Comparison of ENCODE assay signal across 8 mouse cellular contexts in genomic region chr12:5136300-5136699, GRCm38 (mm10).
A peak's percentile ranks its signal among the peaks of the same experiment; 100 is the strongest.
DNase-seq lines count a peak whose midpoint lies in the region; ATAC-seq and TF ChIP-seq lines count a peak whose summit lies in the region.

No protein-coding gene starts in this region.

- H3K9ac ChIP-seq in forebrain, embryonic 16.5 days (replicated peaks; ENCODE audit: low read depth, low read length) = no peak overlapping the region
- no peak overlapping the region for H3K9ac ChIP-seq in kidney, embryonic 15.5 days
- no peak overlapping the region for H3K9ac ChIP-seq in lung, postnatal 0 days (replicated peaks; ENCODE audit: low read depth)

- H3K79me3 ChIP-seq in C2C12 (ENCODE audit: low read depth) = no peaks in the 10 kb centered on the region

- no peak for DNase-seq in G1E (ENCODE audit: low spot score)
- peak; percentile 62 to 64 for DNase-seq in cerebellum, adult 18-20 months
- DNase-seq in lung, postnatal 0 days (ENCODE audit: low spot score) = peak; percentile 64
- DNase-seq in right cerebral cortex, adult 18-20 months = peak; percentile 68
- no peak for DNase-seq in urinary bladder, postnatal 10 days (ENCODE audit: low spot score)

- H3K27me3 ChIP-seq in C2C12 (ENCODE audit: control insufficient read depth, insufficient read depth, insufficient read length) (peaks cover 23% of the 10 kb centered on the region), G1E (ENCODE audit: insufficient read depth, low read length) (no peaks in the 10 kb centered on the region)
- H3K27me3 ChIP-seq in forebrain, embryonic 16.5 days (replicated peaks; ENCODE audit: control insufficient read depth, insufficient read depth, low read length) = no peaks in the 10 kb centered on the region
- no peaks in the 10 kb centered on the region for H3K27me3 ChIP-seq in kidney, embryonic 15.5 days
- H3K27me3 ChIP-seq in lung, postnatal 0 days (replicated peaks; ENCODE audit: insufficient read depth, low read length) = no peaks in the 10 kb centered on the region

- TF ChIP-seq EP300 in lung, postnatal 0 days (IDR thresholded peaks at IDR 0.05) = no peak

- H3K4me3 ChIP-seq in C2C12 (ENCODE audit: insufficient read depth, poor library complexity, severe bottlenecking) = no peak overlapping the region
- no peak overlapping the region for H3K4me3 ChIP-seq in G1E (ENCODE audit: low read depth, low read length)
- no peak overlapping the region for H3K4me3 ChIP-seq in forebrain, embryonic 16.5 days (replicated peaks; ENCODE audit: low read length)
- no peak overlapping the region for H3K4me3 ChIP-seq in kidney, embryonic 15.5 days (replicated peaks)
- no peak overlapping the region for H3K4me3 ChIP-seq in lung, postnatal 0 days (ENCODE audit: low read depth, low read length)

- 21% methylated on average over 4 of the region's 4 CpGs for WGBS in forebrain, embryonic 16.5 days
- 29% methylated on average over 4 of the region's 4 CpGs for WGBS in kidney, embryonic 15.5 days
- 28% methylated on average over 4 of the region's 4 CpGs for WGBS in lung, postnatal 0 days

- no peak for ATAC-seq in G1E (ENCODE audit: extremely low read depth, insufficient number of reproducible peaks, low FRiP score, poor library complexity, severe bottlenecking)
- peak; percentile 73 for ATAC-seq in forebrain, embryonic 16.5 days
- ATAC-seq in kidney, embryonic 15.5 days (replicated peaks; ENCODE audit: low FRiP score) = peak; percentile 59; the same call in 1 of the 2 replicates
- peak; percentile 46; the same call in 1 of the 2 replicates for ATAC-seq in lung, postnatal 0 days

- no peak overlapping the region for H3K27ac ChIP-seq in forebrain, embryonic 16.5 days (ENCODE audit: low read length)
- no peak overlapping the region for H3K27ac ChIP-seq in kidney, embryonic 15.5 days
- no peak overlapping the region for H3K27ac ChIP-seq in lung, postnatal 0 days (ENCODE audit: low read length)

- H3K4me1 ChIP-seq in G1E (ENCODE audit: insufficient read depth, low read depth, low read length) = no peaks in the 10 kb centered on the region
- H3K4me1 ChIP-seq in forebrain, embryonic 16.5 days (replicated peaks; ENCODE audit: control insufficient read depth, insufficient read depth, low read length) = peaks cover 7% of the 10 kb centered on the region
- H3K4me1 ChIP-seq in kidney, embryonic 15.5 days = no peaks in the 10 kb centered on the region
- no peaks in the 10 kb centered on the region for H3K4me1 ChIP-seq in lung, postnatal 0 days (ENCODE audit: insufficient read depth, low read depth, low read length)

- H3ac ChIP-seq in C2C12 (ENCODE audit: control insufficient read depth, insufficient read length, low read depth) = no peak overlapping the region

- H3K9me3 ChIP-seq in G1E (replicated peaks) = peaks cover 56% of the 10 kb centered on the region
- H3K9me3 ChIP-seq in forebrain, embryonic 16.5 days (ENCODE audit: control insufficient read depth, low read length) = no peaks in the 10 kb centered on the region
- no peaks in the 10 kb centered on the region for H3K9me3 ChIP-seq in kidney, embryonic 15.5 days (replicated peaks)
- no peaks in the 10 kb centered on the region for H3K9me3 ChIP-seq in lung, postnatal 0 days (ENCODE audit: low read length)

- H3K36me3 ChIP-seq in C2C12 (ENCODE audit: control insufficient read depth, insufficient read depth) (no peaks in the 10 kb centered on the region), G1E (replicated peaks) (no peaks in the 10 kb centered on the region)
- 0 out of 2 replicates have a peak, but pooled peaks cover 8% of the 10 kb centered on the region for H3K36me3 ChIP-seq in forebrain, embryonic 16.5 days (ENCODE audit: control insufficient read depth, insufficient read depth)
- H3K36me3 ChIP-seq in kidney, embryonic 15.5 days = no peaks in the 10 kb centered on the region
- H3K36me3 ChIP-seq in lung, postnatal 0 days (ENCODE audit: insufficient read depth, low read length) = no peaks in the 10 kb centered on the region

- TF ChIP-seq CTCF in C2C12 (IDR thresholded peaks at IDR 0.05; ENCODE audit: control insufficient read depth, insufficient read depth, insufficient read length) = peak; percentile 58
- peak; percentile 33 for TF ChIP-seq CTCF in G1E (IDR thresholded peaks at IDR 0.05; ENCODE audit: low read depth, low read length)
- peak; percentile 87 for TF ChIP-seq CTCF in lung, postnatal 0 days (IDR thresholded peaks at IDR 0.05)

- no peaks in the 10 kb centered on the region for H3K79me2 ChIP-seq in C2C12 (ENCODE audit: control insufficient read depth, insufficient read depth)

- no peak overlapping the region for H3K4me2 ChIP-seq in forebrain, embryonic 16.5 days (ENCODE audit: low read length)
- H3K4me2 ChIP-seq in kidney, embryonic 15.5 days = no peak overlapping the region
- no peak overlapping the region for H3K4me2 ChIP-seq in lung, postnatal 0 days (replicated peaks; ENCODE audit: low read depth, low read length)

TF ChIP-seq in C2C12, 6 proteins besides CTCF, POLR2A, EP300 and RAD21:
- no peak for TF ChIP-seq MYOD1 (IDR thresholded peaks at IDR 0.05; ENCODE audit: control insufficient read depth, insufficient read length, low read depth)

Comparison
In these comparisons a context has a peak if more than half of its experiments do, and no peak if none do; other contexts are left out.
1. CTCF ChIP-seq: peak in every context shown above with its lines; median percentile 87 in lung, postnatal 0 days; 58 in C2C12; 33 in G1E.
2. DNase-seq: peak in cerebellum, adult 18-20 months (2 of 2), lung, postnatal 0 days (single experiment) and right cerebral cortex, adult 18-20 months (single experiment); none in G1E (single experiment) and urinary bladder, postnatal 10 days (single experiment).